Mouse (Mus musculus): ENCODE data around the gene Mat2b. TPM values are rescaled to one million over a fixed set of nuclear protein-coding genes. Genes with fewer than 3 reads are reported as not detected.

Mat2b gene
- total RNA-seq, 2 experiments from 2014 or later, result 94.3 to 102 TPM

- DNase-seq, result no peak
- intact Hi-C loops (cut with DNase I), result no loop called here
These were observed 12.5 kb downstream of the Mat2b start for GRCm38 (mm10) chr11:40682456-40682855.

- DNase-seq, result peak; percentile 13 to 30
- intact Hi-C loops (cut with DNase I), result no loop called here
These were observed 17.8 kb downstream of the Mat2b start for GRCm38 (mm10) chr11:40677169-40677568.

- intact Hi-C loops (cut with DNase I), result no loop called here
- DNase-seq, result no peak
These were observed 19.8 kb downstream of the Mat2b start for GRCm38 (mm10) chr11:40675014-40675730.

- DNase-seq, result no peak
- intact Hi-C loops (cut with DNase I), result no loop called here
These were observed 45.1 kb downstream of the Mat2b start for GRCm38 (mm10) chr11:40649726-40650445.

GRCm38 (mm10) chr11:40647246-40647645 lies 47.8 kb downstream of the Mat2b start:
- intact Hi-C loops (cut with DNase I), result no loop called here
- DNase-seq, result no peak

Other genes with a start within 250 kb of the Mat2b start
- 1 to 10 TPM; 2.0 to 4.4 TPM for gene Hmmr, start 38.2 kb upstream of the Mat2b start, total RNA-seq (2021)
- gene Nudcd2, start 38.5 kb upstream of the Mat2b start, total RNA-seq (2021), result 10 to 100 TPM; 14.0 to 17.1 TPM
- 100 to 1,000 TPM; 289 to 318 TPM for gene Ccng1, start 60.1 kb upstream of the Mat2b start, total RNA-seq (2021)

Data from heart, postnatal 14 days (tissue).